Mouse (Mus musculus): Measurements from ENCODE around the gene Rhobtb1. TPM values are rescaled to one million over a fixed set of nuclear protein-coding genes. Genes with fewer than 3 reads are reported as not detected.

Rhobtb1 gene
- 15.3 and 20.2 TPM in 2 replicates for polyA plus RNA-seq (2016; fragmentation: Nextera tagmentation; extraction: Ambion mirVana)

DNA sequence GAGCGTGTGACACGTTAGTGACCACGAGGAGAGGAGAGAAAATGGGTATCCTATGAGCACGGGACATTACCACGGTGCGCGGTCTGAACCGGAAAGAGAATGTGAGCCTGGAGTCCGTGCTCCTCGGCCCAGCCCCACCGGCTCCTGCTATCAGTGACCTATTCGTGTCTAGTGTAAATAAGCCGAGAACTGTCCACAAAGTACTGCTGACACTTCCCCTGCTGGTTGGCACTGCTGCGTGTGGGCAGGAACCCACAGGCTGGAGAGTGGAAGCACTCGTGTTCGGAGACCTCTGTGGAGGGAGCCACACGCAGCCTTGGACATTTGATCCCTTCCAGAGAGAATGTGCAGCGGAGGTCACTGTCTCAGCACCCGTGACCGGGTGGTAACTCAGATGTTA lies at the start of gene Rhobtb1:
Gene Rhobtb1 (plus strand): TSS at position 390 of the 400 bp plus-strand sequence.
- H3K9me3 ChIP-seq (replicated peaks): no peaks in the 10 kb centered on the region
- no peaks in the 10 kb centered on the region for H3K27me3 ChIP-seq (ENCODE audit: low read depth, poor library complexity, severe bottlenecking)
- no peaks in the 10 kb centered on the region for H3K4me1 ChIP-seq
- H3K27ac ChIP-seq: no peak within 1 kb of the TSS
- H3K4me3 ChIP-seq: no peak within 1 kb of the TSS
- H3K36me3 ChIP-seq: no peaks in the 10 kb centered on the region
- 86% methylated on average over 20 of the region's 20 CpGs for WGBS
- no peak for DNase-seq (ENCODE audit: low spot score)

DNA sequence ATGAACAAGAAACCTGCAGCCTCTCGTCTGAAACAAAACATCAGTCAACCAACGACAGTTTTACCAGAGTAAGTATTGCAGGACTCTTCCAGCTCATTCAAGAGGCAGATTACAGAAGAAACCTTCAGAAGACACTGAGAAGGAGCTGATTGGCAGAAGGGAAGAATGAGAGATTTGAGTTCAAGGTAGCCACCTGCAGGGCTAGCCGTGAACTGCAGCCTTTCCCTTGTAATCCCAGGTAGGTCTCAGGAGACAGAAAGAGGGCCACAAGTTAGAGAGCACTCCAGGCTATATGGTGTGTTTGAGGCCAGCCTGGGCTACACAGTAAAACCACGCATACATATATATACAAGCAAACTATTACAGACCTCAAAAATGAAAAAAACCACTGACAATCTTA lies 49.2 kb upstream of the Rhobtb1 start:
- peak; percentile 50 for DNase-seq (ENCODE audit: low spot score)
- WGBS: 73% methylated on average over 4 of the region's 4 CpGs
- Histone ChIP-seq H3K36me3 (no peaks in the 10 kb centered on the region), H3K9me3 (replicated peaks) (no peaks in the 10 kb centered on the region), H3K27ac (no peak overlapping the region), H3K4me1 (no peaks in the 10 kb centered on the region), H3K27me3 (ENCODE audit: low read depth, poor library complexity, severe bottlenecking) (no peaks in the 10 kb centered on the region), H3K4me3 (no peak overlapping the region)

DNA sequence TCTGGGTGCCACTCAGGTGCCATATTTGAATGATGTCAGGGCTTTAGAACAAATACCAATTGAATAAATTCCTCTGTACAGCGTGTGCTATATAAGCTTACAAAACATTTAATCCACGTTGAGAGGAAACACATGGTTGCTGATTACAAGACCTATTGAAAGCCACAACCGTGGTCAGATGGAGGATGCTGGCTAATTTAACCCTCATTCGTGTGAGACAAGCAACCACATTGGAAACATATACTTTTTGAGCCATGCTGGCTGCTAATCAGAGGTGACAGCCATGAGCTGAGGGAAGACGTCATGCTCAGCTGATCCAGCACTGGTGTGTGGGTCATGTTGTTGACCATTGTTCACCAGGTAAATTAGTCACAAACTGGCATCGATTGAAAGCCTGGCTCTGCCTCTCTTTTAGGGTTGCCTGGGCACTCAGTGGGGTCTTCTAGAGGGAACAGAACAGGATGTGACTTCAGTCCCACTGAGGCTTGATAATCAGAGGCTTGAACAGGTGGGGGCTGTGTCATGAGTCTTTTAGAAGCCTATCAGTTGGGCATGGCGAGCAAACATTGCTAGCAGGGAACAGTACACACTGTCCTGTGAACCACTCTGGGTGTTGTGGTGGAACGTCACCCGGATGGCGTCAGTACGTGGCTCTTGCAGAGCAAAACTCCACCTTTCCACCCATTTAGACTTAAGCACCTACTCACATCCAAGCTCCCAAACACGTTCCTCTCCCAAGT lies 46.9 kb upstream of the Rhobtb1 start:
- no peak for DNase-seq (ENCODE audit: low spot score)
- no peaks in the 10 kb centered on the region for H3K27me3 ChIP-seq (ENCODE audit: low read depth, poor library complexity, severe bottlenecking)
- WGBS: 88% methylated on average over 12 of the region's 12 CpGs
- no peaks in the 10 kb centered on the region for H3K9me3 ChIP-seq (replicated peaks)
- no peak overlapping the region for H3K27ac ChIP-seq
- no peaks in the 10 kb centered on the region for H3K4me1 ChIP-seq
- no peaks in the 10 kb centered on the region for H3K36me3 ChIP-seq
- no peak overlapping the region for H3K4me3 ChIP-seq

DNA sequence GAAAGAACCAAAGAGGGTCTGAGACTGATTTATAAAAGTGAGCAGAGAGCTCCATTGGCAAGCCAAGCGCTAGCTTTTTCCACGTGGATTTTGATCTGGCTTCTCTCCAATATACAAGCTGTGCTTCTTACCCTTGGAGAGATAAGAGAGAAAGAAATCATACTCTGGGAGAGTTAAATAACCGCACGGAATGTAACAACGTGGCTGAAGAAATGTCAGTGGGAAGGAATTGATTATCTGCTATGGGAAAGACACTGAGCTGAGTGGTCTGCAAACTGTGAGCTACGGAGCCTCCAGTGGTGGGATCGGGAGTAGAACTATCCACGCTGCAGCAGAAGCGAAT lies 46.4 kb upstream of the Rhobtb1 start:
- H3K4me3 ChIP-seq: no peak overlapping the region
- DNase-seq (ENCODE audit: low spot score): no peak
- H3K4me1 ChIP-seq: no peaks in the 10 kb centered on the region
- no peaks in the 10 kb centered on the region for H3K27me3 ChIP-seq (ENCODE audit: low read depth, poor library complexity, severe bottlenecking)
- no peak overlapping the region for H3K27ac ChIP-seq
- 83% methylated on average over 9 of the region's 9 CpGs for WGBS
- no peaks in the 10 kb centered on the region for H3K9me3 ChIP-seq (replicated peaks)
- H3K36me3 ChIP-seq: no peaks in the 10 kb centered on the region

DNA sequence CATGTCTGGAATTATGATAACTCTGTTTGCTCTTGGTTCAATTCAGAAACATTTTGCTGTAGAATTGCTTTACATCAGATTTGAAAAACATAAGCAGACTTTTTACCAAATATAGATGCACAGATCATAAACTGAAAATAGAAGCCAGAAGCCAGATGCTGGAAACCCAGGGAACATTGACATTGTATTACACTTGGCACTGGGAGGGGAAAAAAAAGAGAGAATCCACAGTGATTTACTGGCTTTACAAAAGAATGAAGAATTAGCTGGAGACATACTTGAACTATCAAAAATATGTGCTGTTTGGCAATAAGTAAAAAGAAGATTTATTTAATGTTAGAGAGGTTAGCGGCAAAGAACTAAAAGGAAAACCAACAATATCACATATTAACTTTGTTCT lies 44.4 kb upstream of the Rhobtb1 start:
- H3K36me3 ChIP-seq: no peaks in the 10 kb centered on the region
- H3K9me3 ChIP-seq (replicated peaks): no peaks in the 10 kb centered on the region
- H3K4me3 ChIP-seq: no peak overlapping the region
- no peak overlapping the region for H3K27ac ChIP-seq
- H3K4me1 ChIP-seq: no peaks in the 10 kb centered on the region
- no peaks in the 10 kb centered on the region for H3K27me3 ChIP-seq (ENCODE audit: low read depth, poor library complexity, severe bottlenecking)
- WGBS: 96% methylated on average over 1 of the region's 1 CpGs
- DNase-seq (ENCODE audit: low spot score): no peak

DNA sequence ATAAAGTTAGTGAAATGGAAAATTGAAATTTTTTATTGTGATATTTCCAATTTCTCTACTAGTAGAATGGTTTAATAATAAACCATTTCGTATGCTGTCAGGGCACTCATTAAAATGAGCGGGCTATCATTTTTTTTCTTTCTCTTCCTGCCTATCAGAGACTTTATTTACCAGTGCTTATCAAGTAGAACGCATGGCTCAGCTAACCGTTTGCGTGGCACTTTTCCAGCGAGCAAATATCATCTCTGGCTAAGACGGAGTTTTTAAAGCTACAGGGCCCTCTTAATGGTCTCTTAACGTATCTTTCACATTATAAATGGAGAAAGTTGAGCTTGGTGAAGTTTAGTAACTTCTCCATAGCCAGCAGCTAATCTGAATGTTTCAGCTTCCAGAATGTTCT lies 44.0 kb upstream of the Rhobtb1 start:
- Histone ChIP-seq H3K36me3 (no peaks in the 10 kb centered on the region), H3K27me3 (ENCODE audit: low read depth, poor library complexity, severe bottlenecking) (no peaks in the 10 kb centered on the region), H3K4me3 (no peak overlapping the region), H3K4me1 (no peaks in the 10 kb centered on the region), H3K9me3 (replicated peaks) (no peaks in the 10 kb centered on the region), H3K27ac (no peak overlapping the region)
- WGBS: 90% methylated on average over 8 of the region's 8 CpGs
- no peak for DNase-seq (ENCODE audit: low spot score)

DNA sequence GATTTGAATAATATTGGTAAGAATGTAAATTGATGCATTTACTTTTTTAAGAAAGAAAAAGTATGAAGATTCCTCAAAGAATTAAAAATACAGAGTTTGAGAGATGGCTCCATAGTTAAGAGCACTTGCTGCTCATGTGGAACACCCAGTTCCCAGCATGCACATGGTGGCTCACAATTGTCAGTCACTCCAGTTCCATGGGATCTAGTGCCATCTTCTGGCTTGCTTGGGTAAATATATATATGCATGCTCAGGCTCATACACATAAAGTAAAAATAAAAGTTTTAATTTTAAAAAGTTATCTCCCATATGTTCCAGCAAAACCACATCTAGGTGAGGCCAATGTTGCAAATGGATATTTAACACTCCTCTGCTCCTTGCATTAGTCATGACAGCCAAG lies 36.9 kb upstream of the Rhobtb1 start:
- Histone ChIP-seq H3K4me1 (no peaks in the 10 kb centered on the region), H3K27ac (no peak overlapping the region), H3K36me3 (no peaks in the 10 kb centered on the region), H3K9me3 (replicated peaks) (no peaks in the 10 kb centered on the region), H3K27me3 (ENCODE audit: low read depth, poor library complexity, severe bottlenecking) (no peaks in the 10 kb centered on the region), H3K4me3 (no peak overlapping the region)
- no peak for DNase-seq (ENCODE audit: low spot score)

DNA sequence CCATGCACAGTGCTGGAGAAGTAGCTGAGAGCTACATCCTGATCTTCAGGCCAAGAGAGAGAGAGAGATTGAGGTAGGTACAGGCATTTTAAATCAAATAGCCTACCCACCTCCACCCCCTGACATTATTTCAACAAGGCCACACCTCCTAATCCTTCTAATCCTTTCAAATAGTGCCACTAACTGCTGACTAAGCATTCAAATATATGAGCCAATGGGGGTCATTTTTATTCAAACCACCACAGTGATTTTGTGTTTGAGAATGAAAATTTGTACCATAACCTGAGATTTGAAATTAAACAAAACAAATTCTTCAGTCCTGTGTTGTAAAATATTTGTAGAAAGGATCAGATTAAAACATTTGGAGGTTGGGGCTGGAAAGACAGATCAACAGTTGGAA lies 33.2 kb upstream of the Rhobtb1 start:
- Histone ChIP-seq H3K4me1 (no peaks in the 10 kb centered on the region), H3K36me3 (no peaks in the 10 kb centered on the region), H3K4me3 (no peak overlapping the region), H3K9me3 (replicated peaks) (no peaks in the 10 kb centered on the region), H3K27ac (no peak overlapping the region), H3K27me3 (ENCODE audit: low read depth, poor library complexity, severe bottlenecking) (no peaks in the 10 kb centered on the region)
- DNase-seq (ENCODE audit: low spot score): no peak

DNA sequence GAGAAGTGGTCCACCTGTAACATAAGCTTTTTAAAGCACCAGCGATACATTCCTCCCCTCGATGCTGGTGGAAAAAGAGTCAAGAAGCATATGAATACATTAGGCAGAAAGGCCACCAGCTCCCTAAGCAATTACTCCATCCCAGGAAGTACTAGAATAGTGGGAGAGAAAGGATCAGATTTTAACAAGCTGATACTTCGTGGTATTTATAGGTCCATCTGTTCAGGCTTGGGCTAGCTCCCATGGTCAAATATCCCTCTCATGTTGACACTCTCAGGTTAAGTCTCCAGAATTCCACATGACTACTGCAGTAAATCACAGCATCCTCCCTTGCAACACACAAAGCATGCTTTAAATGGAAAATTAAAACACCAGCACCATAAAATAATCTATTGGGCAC lies 32.3 kb upstream of the Rhobtb1 start:
- Histone ChIP-seq H3K9me3 (replicated peaks) (no peaks in the 10 kb centered on the region), H3K36me3 (no peaks in the 10 kb centered on the region), H3K4me3 (no peak overlapping the region), H3K27me3 (ENCODE audit: low read depth, poor library complexity, severe bottlenecking) (no peaks in the 10 kb centered on the region), H3K27ac (no peak overlapping the region), H3K4me1 (no peaks in the 10 kb centered on the region)
- 94% methylated on average over 3 of the region's 3 CpGs for WGBS
- no peak for DNase-seq (ENCODE audit: low spot score)

DNA sequence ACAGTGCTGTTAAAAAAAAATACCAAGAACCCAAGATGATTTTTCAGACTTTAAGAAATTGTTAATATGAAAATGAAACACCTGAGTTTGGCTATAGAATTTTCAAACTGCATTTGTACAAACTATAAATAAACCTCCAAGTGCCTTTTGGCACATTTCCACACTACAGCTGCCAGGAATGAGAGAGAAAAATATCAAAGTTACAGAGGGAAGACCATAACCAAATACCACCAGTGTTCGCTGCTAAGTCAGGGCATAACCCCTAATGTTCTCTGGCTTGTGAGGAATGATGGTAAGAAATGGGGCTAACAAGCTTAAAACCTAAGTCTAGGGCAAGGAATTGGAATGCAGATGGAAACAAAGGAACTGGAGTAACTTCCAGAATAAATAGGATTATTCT lies 31.8 kb upstream of the Rhobtb1 start:
- no peaks in the 10 kb centered on the region for H3K27me3 ChIP-seq (ENCODE audit: low read depth, poor library complexity, severe bottlenecking)
- H3K36me3 ChIP-seq: no peaks in the 10 kb centered on the region
- H3K27ac ChIP-seq: no peak overlapping the region
- no peak overlapping the region for H3K4me3 ChIP-seq
- H3K9me3 ChIP-seq (replicated peaks): no peaks in the 10 kb centered on the region
- H3K4me1 ChIP-seq: no peaks in the 10 kb centered on the region
- 87% methylated on average over 1 of the region's 1 CpGs for WGBS
- no peak for DNase-seq (ENCODE audit: low spot score)

DNA sequence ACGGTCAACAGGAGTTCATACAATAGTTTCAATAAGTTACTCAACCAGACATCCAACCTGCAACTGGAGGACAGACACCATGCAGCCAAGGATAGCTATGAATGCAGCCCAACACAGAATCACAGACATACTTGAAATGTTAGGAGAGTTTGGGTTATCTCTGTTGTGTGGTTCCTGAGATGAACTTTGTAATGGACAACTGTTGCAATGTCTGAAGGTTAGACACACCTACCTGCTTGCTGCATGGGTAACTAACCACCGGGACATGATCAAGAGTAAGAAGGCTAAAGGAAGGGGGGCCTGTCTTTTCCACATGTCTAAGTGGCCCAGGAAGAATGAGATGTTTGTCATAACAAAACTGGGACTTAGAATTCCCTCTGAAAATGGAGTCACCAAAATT lies 24.7 kb upstream of the Rhobtb1 start:
- 95% methylated on average over 2 of the region's 2 CpGs for WGBS
- Histone ChIP-seq H3K27me3 (ENCODE audit: low read depth, poor library complexity, severe bottlenecking) (no peaks in the 10 kb centered on the region), H3K27ac (no peak overlapping the region), H3K36me3 (no peaks in the 10 kb centered on the region), H3K4me3 (no peak overlapping the region), H3K4me1 (no peaks in the 10 kb centered on the region), H3K9me3 (replicated peaks) (no peaks in the 10 kb centered on the region)
- DNase-seq (ENCODE audit: low spot score): no peak

DNA sequence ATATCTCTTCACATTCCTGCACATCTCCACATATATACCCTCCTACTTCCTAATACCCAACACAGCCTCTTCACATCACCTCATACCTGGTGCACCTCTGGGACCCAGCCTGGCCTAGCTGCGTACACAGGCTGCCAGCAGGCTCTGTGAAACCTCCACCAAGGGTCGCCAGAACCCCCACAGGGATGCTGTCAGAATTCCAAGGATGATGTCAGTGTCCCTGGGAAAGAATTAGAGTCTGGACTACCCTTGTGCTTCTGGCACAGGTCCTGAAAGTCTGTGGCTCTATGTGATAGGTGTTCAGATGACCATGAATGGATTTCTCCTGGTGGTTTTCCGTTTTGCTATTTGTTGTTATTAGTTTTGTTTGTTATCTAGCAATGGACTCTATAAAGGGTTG lies 22.7 kb upstream of the Rhobtb1 start:
- Histone ChIP-seq H3K27me3 (ENCODE audit: low read depth, poor library complexity, severe bottlenecking) (no peaks in the 10 kb centered on the region), H3K4me1 (no peaks in the 10 kb centered on the region), H3K36me3 (no peaks in the 10 kb centered on the region), H3K27ac (no peak overlapping the region), H3K9me3 (replicated peaks) (no peaks in the 10 kb centered on the region), H3K4me3 (no peak overlapping the region)
- WGBS: 81% methylated on average over 3 of the region's 3 CpGs
- DNase-seq (ENCODE audit: low spot score): no peak

DNA sequence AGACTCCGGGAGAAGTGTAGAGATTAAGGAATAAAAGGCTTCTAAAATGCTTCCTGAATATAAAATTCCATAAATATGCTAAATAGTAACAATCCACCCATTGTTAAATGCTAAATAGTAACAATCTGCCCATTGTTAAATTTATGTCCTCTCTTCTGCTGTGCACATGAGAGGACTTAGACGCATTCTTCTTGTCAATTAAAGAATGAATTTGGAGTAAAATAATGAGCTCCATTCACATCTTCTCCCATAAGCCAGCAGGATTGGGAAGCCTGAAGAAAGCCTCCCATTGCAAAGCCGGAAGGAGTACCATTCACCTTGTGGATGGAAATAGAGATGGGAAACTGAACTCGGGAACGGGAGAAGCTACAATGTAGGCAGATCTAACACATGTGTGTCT lies 20.6 kb upstream of the Rhobtb1 start:
- no peaks in the 10 kb centered on the region for H3K36me3 ChIP-seq
- H3K9me3 ChIP-seq (replicated peaks): no peaks in the 10 kb centered on the region
- H3K4me1 ChIP-seq: no peaks in the 10 kb centered on the region
- WGBS: 89% methylated on average over 5 of the region's 5 CpGs
- no peaks in the 10 kb centered on the region for H3K27me3 ChIP-seq (ENCODE audit: low read depth, poor library complexity, severe bottlenecking)
- no peak overlapping the region for H3K27ac ChIP-seq
- no peak overlapping the region for H3K4me3 ChIP-seq
- no peak for DNase-seq (ENCODE audit: low spot score)

DNA sequence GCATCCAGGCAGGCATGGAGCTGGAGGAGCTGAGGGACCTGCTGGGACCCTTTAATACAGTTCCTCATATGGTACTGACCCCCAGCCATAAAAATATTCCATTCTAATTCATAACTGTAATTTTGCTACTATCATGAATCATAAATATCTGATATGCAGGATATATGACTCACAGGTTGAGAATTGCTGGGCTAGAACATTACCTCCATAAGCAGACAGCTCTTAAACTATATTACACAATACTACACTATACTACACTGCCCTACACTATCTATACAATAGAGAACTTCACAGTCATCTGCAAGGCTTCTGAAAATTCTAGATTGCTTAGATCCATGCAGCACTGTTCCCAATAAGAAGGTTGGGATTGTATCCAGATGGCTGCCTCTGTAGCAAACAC lies 16.9 kb upstream of the Rhobtb1 start:
- Histone ChIP-seq H3K9me3 (replicated peaks) (no peaks in the 10 kb centered on the region), H3K27ac (no peak overlapping the region), H3K27me3 (ENCODE audit: low read depth, poor library complexity, severe bottlenecking) (no peaks in the 10 kb centered on the region), H3K4me1 (no peaks in the 10 kb centered on the region), H3K4me3 (no peak overlapping the region), H3K36me3 (no peaks in the 10 kb centered on the region)
- DNase-seq (ENCODE audit: low spot score): no peak

All from limb, embryonic 10.5 days (tissue).